Mouse (Mus musculus): ENCODE results near the gene Slamf6.
"Not testable (repeated sequence)": the region's sequence is repeated elsewhere in the genome, so short reads cannot be mapped to it uniquely, and the experiment has no call there.

The Slamf6 gene

GRCm38 (mm10) chr1:171955071-171955470, 37.8 kb downstream of the Slamf6 start:
- DNase-seq (ENCODE audit: low read depth, low spot score): no peak

- no peak for DNase-seq (ENCODE audit: low read depth, low spot score)
These were observed 40.1 kb downstream of the Slamf6 start for GRCm38 (mm10) chr1:171957411-171957810.

- DNase-seq (ENCODE audit: low read depth, low spot score): no peak
These were observed 43.4 kb downstream of the Slamf6 start for GRCm38 (mm10) chr1:171960726-171961125.

- no peak for DNase-seq (ENCODE audit: low read depth, low spot score)
These were observed 44.4 kb downstream of the Slamf6 start for GRCm38 (mm10) chr1:171961704-171962103.

GRCm38 (mm10) chr1:171963613-171964012, 46.3 kb downstream of the Slamf6 start:
- no peak for DNase-seq (ENCODE audit: low read depth, low spot score)

- DNase-seq (ENCODE audit: low read depth, low spot score): no peak
These were observed 48.9 kb downstream of the Slamf6 start for GRCm38 (mm10) chr1:171966054-171966790.

- DNase-seq (ENCODE audit: low read depth, low spot score): no peak
These were observed 51.9 kb downstream of the Slamf6 start for GRCm38 (mm10) chr1:171969221-171969620.

GRCm38 (mm10) chr1:171970854-171971586, 53.7 kb downstream of the Slamf6 start:
- DNase-seq (ENCODE audit: low read depth, low spot score): no peak

- DNase-seq (ENCODE audit: low read depth, low spot score): not testable (repeated sequence)
These were observed 57.0 kb downstream of the Slamf6 start for GRCm38 (mm10) chr1:171974361-171974760.

- no peak for DNase-seq (ENCODE audit: low read depth, low spot score)
These were observed 58.1 kb downstream of the Slamf6 start for GRCm38 (mm10) chr1:171975377-171975776.

- DNase-seq (ENCODE audit: low read depth, low spot score): no peak
These were observed 58.5 kb downstream of the Slamf6 start for GRCm38 (mm10) chr1:171975831-171976230.

GRCm38 (mm10) chr1:171976826-171977539, 59.7 kb downstream of the Slamf6 start:
- no peak for DNase-seq (ENCODE audit: low read depth, low spot score)

GRCm38 (mm10) chr1:171977891-171978290, 60.6 kb downstream of the Slamf6 start:
- no peak for DNase-seq (ENCODE audit: low read depth, low spot score)

- DNase-seq (ENCODE audit: low read depth, low spot score): no peak
These were observed 62.8 kb downstream of the Slamf6 start for GRCm38 (mm10) chr1:171979969-171980730.

- no peak for DNase-seq (ENCODE audit: low read depth, low spot score)
These were observed 64.9 kb downstream of the Slamf6 start for GRCm38 (mm10) chr1:171982170-171982569.

GRCm38 (mm10) chr1:171982740-171983139, 65.4 kb downstream of the Slamf6 start:
- no peak for DNase-seq (ENCODE audit: low read depth, low spot score)

GRCm38 (mm10) chr1:171983372-171984001, 66.2 kb downstream of the Slamf6 start:
- DNase-seq (ENCODE audit: low read depth, low spot score): no peak

GRCm38 (mm10) chr1:171984121-171984520, 66.8 kb downstream of the Slamf6 start:
- no peak for DNase-seq (ENCODE audit: low read depth, low spot score)

- no peak for DNase-seq (ENCODE audit: low read depth, low spot score)
These were observed 74.6 kb downstream of the Slamf6 start for GRCm38 (mm10) chr1:171991883-171992282.

- no peak for DNase-seq (ENCODE audit: low read depth, low spot score)
These were observed 75.7 kb downstream of the Slamf6 start for GRCm38 (mm10) chr1:171992901-171993530.

GRCm38 (mm10) chr1:171994501-171994900, 77.2 kb downstream of the Slamf6 start:
- no peak for DNase-seq (ENCODE audit: low read depth, low spot score)
